Mouse (Mus musculus): ENCODE data around the gene Neurog2.

The Neurog2 gene

DNA sequence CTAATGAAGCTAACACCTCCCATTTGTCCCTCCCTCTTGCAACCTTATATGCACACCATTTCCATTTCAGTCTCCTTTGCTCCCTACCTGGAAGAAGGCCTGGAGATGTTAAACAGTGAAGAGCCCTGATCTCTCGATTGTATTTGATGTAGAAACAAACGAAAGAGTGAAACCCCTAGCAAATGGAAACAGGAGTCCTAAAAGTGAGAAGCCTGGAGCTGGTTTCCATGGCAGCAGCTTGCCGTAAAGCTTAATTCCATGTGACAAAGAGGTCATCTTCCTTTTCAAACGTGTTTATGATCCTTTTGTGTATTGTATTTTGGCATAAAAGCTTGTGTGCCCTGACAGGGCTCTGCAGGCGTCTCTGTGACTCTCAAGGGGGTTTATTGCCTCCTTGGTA lies 9.3 kb downstream of the Neurog2 start:
- WGBS, result 42% methylated on average over 5 of the region's 5 CpGs

DNA sequence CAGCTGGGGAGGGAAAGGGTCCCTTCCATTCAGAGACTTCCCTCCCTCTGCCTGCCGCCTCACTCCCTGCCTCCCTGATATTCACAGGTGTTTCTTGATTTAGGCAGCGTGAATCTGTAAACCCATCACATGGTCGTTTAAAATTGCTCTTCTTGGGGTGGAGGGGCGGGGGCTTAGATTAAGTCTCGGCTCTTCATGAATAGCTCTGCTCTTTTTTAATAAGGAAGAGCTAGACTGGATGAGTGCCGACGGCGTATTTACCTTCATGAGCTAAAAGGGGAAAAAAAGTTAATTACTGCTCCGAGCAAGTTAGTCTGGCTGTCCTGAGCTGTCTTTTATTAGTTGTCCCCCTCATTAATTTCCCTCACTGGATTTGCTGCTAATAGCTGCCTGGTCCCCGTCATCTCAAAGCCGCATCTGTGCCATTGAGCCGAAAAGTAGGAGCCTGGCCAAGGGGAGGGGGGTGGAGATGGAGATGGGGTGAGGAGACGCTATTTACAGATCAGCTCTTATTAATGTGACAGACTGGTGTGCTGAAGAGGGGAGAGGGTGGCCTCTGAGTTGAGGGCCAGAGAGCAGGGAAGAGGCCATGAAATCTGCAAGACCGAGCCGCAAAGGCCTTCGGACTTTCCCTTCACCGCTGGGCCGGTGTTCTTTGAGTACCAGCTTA lies 13.4 kb downstream of the Neurog2 start:
- 56% methylated on average over 18 of the region's 18 CpGs for WGBS

DNA sequence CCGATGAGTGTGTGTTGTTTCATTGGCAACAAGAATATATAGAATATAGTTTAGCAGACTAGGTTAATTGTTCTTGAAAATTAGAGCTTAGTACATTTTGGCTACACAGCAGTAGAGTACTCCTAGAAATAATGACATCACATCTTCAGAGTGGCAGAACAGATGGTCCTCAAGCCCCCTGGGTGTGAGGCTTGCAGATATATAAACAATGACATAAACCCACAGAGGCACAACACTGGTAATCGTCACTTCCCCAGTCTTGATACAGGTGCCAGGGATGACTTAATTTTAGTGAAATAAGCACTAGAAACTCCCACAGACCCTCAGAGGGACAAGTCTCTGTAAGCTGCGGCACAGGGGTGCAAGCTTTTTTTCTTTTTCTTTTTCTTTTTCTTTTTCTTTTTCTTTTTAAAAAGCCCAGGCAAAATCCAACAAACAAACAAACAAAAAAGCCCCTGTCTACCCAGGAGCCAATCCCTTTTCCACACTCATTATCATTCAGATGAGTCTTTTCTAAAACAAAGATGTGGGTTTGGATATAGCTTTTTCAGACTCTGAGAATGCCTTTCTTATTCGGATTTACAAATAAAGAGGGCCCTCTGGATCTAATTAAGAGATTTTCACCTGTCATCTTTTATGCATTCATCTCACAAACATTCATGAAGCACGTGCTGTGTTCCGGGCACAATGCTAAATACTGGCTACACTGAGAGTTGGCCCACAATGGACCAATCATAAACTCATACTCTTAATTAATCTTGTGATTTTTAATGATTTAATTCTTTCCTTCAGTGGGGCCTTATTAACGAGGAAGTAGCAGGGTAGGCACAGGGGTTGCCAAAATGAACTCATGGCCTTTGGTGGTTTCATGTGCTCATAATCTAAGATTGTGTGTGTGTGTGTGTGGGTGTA lies 19.1 kb downstream of the Neurog2 start:
- 56% methylated on average over 7 of the region's 7 CpGs for WGBS

DNA sequence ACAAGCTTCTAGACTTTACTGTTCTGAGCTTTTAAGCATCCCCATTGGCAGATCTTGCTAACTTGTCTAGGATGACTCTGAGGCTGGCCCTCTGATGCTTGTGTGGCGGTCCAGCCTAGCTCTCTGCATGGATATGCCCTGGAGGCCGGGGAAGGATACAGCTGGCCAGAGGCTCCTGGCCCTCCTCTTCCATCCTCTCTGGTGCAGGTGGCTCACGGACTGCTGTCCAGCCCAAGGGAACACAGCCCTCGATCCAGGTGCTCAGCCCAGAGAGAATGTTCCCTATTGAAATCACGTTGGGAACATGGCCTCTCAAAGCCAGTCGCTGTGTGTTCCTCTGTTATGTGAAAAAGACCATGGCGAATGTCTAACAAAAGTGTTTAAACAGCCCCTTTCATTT lies 27.8 kb downstream of the Neurog2 start:
- 91% methylated on average over 7 of the region's 7 CpGs for WGBS

DNA sequence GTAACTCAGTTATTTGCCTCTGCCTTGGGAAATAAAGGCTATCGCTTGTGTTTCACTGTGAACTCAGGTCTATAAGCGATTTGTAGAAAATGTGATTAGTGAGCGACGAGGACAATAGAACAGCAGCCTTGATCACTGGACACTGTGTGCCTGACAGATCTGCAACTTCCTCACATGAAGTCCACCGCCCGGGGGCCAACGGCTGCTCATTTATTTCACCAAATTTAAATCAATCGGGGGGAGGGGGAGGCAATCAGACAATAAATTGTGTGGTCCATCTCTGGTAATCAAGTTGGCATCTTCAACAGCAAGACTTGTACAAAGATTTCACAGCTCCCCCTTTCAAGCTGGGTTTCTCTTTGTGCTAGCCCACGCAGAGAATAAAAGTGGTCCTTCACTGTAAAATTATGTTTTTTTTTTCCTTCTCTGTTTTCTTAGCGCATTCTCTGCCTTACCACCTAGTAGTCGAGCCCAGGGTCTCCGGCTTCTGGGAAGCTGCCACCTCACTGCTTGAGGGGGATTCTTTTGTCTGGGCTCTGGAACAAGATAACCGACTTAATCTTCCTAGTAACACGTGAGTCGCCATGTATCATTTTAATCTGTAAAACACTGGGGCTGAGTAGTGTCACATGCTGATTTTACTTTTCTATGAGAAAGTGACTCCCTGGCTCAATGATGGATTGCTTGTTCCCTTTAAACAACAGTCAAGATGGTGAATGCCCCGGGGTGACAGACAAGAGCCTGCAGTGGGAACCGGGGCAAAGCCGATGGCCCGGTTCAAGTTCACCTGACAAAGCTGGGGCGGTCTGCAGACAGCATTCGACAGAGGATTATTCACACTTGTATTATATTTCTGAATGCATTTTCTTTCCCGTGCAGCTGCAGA lies 29.0 kb downstream of the Neurog2 start:
- WGBS, result 49% methylated on average over 22 of the region's 22 CpGs

DNA sequence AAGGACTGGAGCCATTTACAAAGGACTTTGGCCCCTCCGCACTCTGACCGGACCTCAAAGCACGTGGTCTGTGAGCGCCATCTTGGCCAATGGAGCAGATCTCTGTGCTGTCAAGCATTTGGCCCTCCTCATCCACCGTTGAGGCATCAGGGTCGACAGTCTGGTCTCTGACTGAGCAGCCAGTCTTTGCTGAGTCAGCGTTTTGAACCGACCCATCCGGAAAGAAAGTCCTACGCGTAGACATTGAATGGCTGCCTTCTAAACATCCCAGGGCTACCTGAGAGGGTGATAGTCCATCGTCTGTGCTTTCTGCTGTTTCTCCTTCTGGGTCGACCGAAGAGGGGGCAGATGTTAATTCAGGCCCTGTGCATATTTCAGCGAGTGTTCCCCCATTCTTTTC lies 46.8 kb downstream of the Neurog2 start:
- WGBS, result 91% methylated on average over 15 of the region's 15 CpGs

Measured in cerebral cortex, adult 2 months (tissue).